Mouse (Mus musculus) adrenal gland (tissue): ENCODE measurements around the gene Pcp4.

Experiments
- intact Hi-C: fragments of 180-260 bp; cut with DNase I; formaldehyde crosslinking; loops from one replicate; pipeline ENCODE4 v1.15.1; 2025

Gene Pcp4

GRCm38 (mm10) chr16:96563350-96564257 is 96.2 kb downstream of the Pcp4 start:
- intact Hi-C loops, result no loop called here

DNA sequence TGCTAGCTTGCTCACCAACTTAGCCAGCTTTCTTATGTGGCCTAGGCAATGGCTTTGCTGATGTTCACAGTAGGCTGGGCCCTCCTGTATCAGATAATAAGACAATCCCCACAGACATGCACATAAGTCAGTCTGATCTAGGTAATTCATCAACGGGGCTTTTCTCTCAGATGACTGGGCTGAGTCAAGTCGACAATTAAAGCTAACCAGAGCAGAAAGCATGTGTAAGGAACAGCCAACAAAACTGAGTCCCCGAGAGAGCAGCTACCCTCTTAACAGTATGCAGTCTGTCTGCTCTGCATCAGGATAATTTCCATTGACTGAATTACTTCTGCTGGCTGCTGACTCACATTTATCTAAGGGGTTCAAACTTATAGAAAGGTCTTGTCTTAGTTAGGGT is 100.0 kb downstream of the Pcp4 start:
- intact Hi-C loops, result no loop called here
